Mouse (Mus musculus) adrenal gland, adult 18-20 months (tissue): ENCODE data around the gene Pld5. TPM values are rescaled to one million over a fixed set of nuclear protein-coding genes. Genes with fewer than 3 reads are reported as not detected.

Experiments used
- DNase-seq, 2 experiments: peaks; one replicate each; pipeline ENCODE4 v3.0.0; 2021 to 2022; ENCODE audit warnings: low spot score in 2 of 2
- long read RNA-seq, 2 experiments: library from polyadenylated mRNA; stranded (forward); transcript quantifications; one replicate each; pipeline ENCODE4 v2.0.0; 2021
- total RNA-seq, 2 experiments: library from RNA; stranded (reverse); gene quantifications; 1 replicate in 1 of 2; 2 replicates in 1 of 2; pipeline ENCODE4 v1.2.3; 2021

Pld5 gene
- 1 to 10 TPM in 1 of 2 experiments, under 1 TPM in 1; 0.67 to 1.2 TPM for total RNA-seq
- long read RNA-seq, experiment 1, partial matches to known transcripts = 0 of 1 reads
- long read RNA-seq, experiment 1, other reads (novel, unspliced or antisense) = 0 of 1 reads
- long read RNA-seq, experiment 2 = 0 reads

DNA sequence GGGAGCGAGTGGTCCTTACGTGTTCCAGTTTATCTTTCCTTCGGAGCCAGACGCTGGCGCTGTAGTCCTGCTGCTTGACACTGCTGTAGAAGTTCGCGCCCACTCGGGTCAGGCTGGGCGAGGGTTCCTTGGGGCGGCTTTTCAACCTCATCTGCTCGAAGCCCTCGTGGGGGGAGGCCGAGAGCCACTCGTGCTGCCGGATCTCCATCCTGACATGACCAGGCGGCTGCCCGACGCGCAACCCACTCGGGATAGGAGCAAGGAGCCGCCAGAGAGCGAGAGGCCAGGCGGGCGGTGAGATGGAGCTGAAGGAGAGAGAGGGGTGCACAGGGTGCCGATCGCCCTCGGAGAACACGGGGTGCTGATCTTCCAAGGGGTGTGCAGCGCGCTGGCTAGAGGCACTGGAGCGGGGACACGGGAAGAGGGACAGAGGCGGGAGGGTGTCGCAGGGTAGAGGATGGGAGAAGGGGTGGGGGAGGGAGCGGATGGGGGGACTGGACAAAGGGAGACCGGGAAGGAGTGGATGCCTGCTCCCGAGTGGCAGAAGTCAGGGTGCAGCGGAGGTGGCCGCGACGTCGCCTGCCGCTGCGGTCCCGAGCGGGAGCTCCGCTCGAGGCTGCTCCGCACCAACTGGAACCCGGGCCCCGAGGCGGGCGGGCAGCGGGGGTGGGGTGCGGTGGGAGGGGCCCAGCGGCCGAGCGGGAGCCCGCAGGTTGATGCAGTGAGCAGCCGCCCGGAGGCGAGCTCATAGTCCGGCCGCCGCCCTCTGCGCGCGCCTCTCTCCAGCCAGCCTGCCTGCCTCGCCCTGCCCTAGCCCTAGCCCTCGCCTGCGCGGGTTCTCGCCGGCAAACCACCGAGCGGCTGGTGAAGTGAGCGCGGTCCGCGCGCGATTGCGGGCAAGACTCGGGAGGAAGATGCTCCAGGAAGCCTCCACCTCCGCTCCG, at the start of gene Pld5:
Pld5 (minus strand) TSS at position 646 of the 944 bp plus-strand sequence.
- no peak for DNase-seq

DNA sequence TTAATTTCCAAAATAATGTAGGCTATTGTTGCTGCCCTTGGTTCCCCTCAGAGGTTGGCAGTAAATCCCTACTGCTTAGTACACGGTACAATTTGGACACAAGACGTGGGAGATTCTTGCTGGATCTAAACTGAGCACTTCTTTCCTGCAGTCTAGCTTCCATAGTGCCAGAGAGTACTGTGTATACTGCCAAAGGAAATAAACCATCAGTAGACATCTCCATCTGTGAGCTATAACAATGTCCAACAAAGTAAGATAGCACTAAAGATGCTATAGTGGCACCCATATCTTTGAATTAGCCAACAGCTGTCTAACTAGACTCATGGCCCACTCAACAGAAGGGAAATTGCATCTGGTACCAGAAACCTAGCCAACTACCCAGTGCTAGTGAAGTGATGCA, 40.0 kb upstream of the Pld5 start:
- no peak for DNase-seq

DNA sequence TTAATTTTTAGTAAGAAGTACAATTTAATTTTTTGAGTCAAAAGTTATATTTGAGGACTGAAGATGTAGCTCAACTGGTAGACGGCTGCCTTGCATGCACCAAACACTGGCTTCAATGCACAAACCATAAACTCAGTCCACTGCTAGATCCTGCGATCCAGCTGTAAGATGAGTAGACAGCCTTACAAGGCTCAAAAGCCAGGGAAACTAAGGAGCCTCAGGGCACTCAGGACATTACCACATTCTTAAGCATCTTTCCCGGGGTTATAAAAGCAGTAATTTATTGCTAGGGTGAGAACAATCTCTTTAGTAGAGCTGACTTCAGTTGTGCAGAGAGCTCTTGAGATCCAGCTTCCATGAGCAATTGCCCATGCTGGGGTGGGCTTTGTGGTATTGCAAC, 35.1 kb upstream of the Pld5 start:
- DNase-seq = no peak

DNA sequence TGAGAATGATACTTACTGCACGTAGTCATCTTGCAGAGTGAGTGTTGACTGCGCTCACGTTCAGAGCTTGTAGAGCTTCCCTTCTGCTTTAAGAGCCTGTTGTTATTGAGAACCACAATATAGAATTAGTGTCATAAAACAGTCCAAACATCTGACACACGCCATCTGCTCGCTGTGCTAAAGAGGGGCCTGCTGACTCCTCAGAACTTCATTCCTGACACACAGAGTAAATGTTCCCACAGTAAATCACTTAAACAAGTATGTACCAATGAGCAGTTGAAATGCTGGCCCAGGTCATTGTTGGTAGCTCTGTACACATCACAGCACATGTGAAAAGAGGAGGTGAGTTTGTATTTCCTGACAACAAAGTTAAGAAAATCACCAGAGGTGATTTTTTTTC, 14.3 kb upstream of the Pld5 start:
- no peak for DNase-seq

DNA sequence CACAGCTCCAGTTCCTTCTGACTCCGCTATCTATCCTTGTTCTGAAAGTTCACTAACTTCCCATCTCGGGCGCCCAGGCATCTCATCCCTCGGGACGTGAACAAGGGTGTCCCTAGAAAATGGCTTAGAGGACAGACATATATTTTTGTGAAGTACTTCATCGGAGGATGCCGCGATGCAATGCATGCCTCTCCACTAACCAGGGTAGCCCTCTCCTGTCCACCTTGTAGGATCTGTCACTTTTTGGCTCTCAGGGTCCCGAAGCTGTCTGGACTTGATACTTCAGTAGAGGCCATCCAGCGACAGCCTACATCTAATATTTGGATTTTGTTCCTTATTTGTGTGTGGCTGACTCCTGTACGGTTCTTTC, 484 bp upstream of the Pld5 start:
- no peak for DNase-seq

DNA sequence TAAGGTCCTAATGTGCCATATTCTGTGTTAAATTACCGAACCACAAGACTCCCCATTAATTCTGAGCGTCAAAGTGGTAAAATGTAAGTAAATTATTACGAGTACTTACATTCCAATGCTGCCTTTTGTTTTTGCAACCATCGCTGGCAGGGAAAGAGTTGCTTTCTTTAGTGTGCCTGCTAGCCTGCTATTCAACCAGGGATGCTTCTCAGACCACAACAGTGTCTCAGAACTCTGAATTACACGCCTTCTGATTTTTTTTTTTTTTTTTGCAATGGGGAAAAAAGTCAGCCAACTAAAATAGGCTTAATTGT, 26.4 kb downstream of the Pld5 start:
- DNase-seq = no peak

DNA sequence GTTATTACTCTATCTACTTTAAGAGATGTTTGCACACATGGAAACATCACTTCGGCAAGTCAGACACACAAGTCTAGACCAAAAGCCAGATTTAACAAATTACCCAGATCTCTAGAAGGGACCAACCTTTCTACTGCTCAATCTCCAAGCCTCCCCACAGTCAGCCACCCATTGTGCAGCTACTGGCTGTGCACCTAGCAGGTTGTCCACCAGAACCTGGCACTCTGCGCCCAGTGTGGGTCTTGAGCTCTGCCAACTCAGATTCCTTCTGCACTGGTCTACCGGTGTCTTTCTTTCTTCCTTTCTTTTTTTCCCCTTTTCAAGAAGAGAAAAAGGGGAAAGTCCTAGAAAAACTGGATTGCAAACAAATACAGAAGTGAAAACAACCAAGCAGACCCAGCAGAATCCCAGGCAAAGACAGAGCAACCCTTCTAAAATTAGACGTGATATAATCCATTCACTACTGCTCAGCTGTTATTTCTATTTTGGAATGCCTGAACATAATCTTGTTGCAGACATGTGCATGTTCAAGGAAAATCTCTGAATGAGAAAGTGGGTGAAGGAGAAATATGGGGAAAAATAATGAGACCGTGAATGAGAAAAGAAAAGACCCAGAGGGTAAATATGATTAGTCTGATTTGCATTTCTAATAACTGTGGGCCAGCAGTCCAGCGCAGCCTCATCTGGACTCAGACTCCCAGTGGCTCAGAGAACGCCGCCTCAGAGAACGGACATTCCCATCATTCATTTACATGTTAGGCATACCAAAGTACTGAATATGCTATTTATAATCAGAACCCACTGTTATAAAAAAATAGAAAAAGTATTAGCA, 27.0 kb downstream of the Pld5 start:
- no peak for DNase-seq

DNA sequence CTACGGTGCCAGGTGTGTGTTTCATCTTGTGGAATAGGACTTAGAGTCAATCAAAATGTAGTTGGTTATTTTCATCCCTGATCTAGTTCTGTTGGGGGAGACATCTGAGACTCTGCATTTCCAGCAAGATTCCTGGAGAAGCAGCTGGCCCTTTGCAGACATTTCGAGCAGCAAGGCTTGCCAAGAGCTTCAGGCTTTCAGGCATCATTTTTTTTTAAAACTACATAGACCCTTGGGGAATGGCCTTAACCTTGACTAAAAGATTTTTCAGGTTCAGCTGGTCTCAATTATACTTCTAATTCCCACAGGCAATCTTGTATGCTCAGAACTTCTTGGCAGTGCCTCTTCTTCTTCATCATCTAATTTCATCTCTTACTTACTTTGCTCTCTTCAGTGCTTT, 35.9 kb downstream of the Pld5 start:
- DNase-seq = no peak

DNA sequence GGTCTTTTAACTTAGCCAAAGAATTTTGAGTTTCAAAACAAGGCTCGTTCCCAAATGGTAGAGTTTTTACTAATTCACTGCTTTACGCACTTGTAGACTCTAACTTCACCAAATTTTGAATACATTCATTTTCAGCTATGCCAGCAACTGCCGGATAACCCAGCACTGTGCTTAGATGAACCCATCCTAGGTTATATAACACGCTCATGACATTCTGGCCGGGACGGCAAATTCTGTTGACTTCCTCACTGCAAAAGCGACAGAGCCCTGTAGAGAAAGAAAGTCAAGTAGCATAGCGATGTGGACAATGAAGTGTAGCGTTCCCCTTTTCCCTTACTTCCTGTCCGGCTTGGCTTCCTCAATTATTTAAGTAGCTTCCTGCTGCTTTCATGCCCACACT, 51.3 kb downstream of the Pld5 start:
- DNase-seq = no peak

DNA sequence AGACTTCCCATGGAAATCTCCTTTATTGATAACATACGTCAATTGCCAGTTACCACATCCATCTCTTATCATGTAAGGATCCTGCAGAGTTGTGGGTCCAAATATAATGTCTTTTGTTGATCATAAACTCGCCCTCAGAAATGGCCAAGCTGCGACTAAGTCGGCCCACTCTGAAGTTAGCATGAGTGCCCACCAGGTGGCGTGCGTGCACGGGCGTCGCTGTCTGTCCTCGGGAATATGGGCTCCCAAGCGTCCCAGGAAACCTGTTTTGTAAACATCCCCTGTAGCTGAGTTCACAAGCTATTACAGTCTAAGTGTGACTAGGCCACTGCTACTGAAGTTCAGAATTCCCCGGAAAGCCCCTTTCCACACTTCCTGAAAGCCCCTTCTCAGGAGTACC, 51.9 kb downstream of the Pld5 start:
- peak; percentile 65 to 68 for DNase-seq

DNA sequence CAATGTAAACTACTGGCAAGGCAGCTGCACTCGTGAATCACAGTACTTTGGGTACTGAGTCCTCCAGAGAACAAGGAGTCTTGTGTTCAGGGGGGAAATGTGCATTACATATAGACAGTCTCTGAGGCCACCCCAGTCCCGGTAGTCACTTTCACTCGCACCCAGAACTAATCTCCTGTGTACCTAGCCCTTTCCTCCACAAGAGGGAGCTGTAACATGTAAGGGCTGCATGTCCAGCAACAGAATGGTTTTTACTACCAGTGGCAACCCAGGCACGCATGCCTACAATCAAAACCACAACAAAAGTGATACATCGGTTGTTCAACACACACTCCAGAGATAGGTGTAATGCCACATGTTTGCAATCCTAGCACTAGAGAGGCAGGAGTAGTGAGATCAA, 56.9 kb downstream of the Pld5 start:
- DNase-seq = no peak

DNA sequence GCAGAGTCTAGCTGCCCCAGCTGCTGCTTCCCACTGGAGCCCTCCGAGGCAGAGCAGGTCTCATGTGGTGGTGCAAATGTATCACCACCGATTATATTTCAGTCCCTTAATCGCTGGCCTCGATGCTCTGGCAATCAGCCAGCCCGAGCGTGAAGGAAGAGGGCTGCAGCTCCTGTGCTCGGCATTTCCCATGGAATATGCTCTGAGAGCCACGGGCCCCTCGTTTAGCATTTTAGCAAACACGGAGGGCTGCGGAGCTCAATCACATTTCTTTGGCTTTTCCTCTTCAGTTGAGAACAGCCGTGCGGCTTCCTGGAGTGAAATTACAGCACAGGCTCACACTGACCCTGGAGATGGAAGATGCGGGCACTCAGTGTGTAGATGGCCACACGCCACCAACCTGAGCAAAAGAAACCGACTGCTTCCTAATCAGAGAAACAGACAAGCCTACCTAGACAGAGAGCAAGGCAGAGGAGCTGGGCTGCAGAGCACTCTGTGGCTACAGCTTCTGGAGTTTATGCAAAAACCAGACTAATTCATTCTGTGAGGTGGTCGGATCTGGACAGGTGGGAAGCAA, 61.4 kb downstream of the Pld5 start:
- peak; percentile 7 to 24 for DNase-seq

DNA sequence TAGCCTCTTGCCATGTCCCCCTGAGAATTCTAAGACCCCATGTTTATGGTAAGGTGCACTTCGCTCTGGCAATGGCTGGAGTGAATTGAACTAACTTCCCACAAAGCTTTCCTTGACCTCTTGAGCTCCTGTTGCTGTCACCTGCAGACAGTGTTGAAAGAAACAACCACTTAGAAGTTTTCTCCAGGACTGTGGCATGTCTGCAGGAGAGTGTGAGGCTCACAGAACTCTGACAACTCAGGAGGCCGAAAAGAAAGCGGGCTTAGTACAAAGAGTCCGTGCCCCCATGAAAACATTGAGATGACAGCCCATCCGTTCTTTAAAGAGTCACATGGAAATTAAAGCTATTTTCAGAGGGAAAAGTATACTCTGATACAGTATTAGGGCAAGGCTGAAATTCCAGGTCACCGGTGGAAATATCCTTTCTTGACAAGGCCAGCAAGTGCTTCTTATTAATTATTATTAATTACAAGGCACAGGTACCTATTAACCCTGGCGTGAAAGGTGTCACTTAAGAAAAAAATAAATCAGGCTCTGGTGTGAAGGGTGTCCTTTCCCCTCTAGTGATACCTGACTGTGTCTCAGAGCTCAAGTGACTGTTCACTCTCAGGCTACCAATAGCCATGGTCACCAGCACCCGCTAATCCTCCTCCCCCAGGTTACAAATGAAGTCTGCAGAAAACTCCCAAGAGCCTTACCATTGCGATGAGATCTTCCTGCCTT, 62.0 kb downstream of the Pld5 start:
- no peak for DNase-seq

DNA sequence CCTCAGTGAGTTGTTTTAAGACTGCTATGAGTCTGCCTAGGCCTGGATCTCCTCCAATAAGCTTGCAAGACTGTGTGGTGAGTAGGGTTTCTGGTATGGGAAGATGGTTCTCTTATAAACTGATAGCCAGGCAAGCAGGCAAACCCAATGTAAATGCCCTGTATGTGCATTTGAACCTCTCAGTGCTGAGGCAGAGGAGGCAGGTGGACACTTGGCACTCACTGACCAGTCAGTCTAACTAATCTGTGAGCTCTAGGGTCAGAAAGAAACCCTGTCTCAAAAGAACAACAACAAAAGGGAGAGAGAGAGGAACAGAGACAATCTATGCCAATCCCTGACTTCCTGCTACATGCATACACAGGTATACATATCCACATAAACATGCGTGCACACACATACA, 64.3 kb downstream of the Pld5 start:
- no peak for DNase-seq

DNA sequence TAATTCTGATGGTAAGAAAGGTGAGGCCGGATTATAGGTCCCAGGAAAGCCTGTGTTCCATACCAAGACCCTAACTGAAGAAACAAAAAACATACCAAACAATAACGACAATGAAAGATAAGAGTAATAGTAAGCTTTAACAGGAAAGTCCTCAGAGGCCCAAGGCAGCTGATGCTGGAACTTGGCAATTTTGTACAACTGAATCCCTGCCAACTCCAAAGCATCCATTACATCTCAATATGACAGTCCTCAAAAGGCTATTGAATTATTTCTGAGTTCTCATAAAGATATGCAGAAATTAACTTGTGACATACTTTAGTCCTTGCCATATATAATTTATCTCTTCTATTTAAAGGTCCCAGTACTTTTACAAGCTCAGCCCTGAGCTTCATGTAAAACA, 67.1 kb downstream of the Pld5 start:
- DNase-seq = no peak

DNA sequence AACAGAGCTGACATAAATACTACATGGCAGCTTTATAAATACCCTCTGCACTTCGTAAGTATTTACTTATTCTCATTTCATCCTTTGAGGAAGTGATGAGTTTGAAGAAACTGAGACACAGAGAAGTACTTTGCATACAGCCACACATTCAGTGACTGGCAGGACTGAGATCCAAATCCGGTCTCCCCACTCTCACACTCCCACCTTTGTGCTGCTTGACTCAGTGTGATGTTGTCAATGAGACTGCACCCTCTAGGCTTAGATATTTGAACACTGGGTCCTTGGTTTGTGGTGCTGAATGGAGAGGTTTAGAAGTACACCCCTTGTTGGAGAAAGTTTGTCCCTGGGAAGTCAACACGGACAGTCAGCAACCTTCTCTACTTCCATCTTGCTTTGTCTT, 72.8 kb downstream of the Pld5 start:
- no peak for DNase-seq

DNA sequence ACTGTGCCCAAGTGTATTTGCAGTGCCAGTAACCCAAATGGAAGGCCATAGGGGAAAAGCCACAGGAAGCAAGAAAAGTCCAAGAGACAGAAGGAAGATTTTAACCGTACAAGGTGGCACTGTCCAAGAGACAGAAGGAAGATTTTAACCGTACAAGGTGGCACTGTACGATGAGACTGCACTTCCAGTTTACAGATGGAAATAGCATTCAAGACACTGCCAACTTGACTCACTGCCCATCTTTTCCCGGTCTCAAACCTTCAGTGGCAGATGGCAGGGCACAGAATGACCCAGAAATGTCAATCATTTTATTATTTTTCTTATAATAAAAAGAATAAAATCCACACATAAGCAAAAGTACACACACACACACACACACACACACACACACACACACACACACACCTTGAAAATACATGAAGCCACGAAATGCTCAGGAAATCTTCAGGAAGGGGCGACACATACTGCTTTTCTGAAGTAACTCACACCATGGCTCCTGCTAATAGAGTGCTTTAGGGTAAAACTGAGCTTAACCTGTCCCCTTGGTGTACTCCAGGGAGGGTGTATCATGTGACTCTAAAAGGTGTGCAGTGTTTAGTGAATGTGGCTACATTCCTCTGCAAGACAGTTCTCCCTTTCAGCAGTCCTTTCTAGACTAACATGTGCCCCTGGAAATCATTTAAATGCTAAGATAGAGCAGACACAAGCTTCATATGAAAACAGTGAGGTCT, 77.9 kb downstream of the Pld5 start:
- DNase-seq = no peak

DNA sequence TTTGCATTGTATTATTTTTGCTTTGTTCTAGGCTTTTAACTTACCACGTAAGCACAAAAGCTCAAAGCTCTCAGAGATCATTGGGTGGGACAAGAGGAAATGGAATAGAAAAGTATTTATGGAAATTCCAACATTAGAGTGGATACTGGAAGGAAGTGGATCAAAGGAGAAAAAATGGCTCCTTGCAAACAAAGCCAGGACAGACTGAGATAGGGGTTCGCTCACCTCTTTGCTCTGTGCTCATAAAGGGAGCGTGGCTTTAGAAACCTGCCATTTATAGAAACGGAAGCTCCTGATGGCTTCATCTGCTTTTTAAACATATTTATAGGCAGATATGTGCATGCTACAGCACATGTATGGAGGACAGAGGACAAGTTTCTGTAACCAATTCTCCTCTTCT, 78.8 kb downstream of the Pld5 start:
- DNase-seq = no peak

DNA sequence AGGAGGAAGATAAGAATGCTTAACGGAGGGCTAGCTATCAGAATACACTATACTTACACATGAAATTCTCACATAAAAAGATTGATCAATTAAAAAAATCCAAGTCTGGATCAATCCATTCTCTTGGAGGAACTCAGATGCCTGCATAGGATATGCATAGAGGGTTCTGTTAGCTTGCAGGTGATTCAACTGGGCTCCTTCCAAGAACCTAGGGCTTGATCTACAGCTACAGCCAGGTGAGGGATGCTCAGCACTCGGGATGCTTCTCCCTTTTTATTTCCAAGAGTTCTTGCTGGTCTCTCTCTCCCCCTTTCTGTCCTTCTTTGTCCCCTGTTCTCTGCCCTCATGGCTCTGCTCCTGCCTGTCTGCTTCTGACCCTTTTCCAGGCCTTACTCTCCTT, 80.4 kb downstream of the Pld5 start:
- no peak for DNase-seq

DNA sequence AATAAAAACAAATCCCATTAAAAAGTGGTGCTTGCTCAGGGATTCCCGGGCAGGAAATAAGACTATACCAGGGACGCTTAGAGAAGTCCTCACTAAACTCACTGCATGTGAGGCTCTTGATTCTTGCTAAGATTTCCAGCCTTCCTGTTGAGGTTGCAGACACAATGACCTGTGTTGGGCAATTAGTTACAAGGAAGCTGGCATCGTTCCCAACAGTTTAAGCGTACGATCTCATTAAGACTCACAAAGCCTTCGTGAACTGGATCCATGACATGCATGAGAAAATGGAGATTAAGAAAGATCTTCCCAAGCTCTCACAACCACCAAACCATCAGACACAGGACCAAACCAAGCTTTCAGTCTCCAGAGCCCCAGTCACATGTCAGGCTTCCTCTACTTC, 91.1 kb downstream of the Pld5 start:
- DNase-seq = no peak

DNA sequence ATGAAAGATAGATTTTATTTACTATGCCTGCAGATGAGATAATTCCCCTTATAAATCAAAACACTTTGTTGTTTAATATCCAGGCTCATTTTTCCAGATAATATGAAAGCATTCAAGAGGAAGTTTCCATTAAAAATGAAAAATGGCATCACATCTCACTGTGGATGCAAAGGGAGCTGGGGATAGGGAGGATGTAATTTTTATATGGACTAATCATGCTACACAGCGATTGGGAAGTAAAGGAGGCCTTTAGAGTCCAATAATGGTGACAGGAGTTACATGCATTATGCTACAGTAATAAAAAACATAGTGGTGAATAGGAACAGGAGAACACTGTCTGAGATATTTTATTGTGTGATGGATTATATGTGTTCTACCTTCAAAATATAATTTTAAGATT, 100.1 kb downstream of the Pld5 start:
- DNase-seq = no peak
